Mouse (Mus musculus): ENCODE measurements around the gene Col25a1. TPM values are rescaled to one million over a fixed set of nuclear protein-coding genes. Genes with fewer than 3 reads are reported as not detected.

Col25a1 gene
- polyA plus RNA-seq, 1 experiment from 2014 or later = 5.5 TPM

DNA sequence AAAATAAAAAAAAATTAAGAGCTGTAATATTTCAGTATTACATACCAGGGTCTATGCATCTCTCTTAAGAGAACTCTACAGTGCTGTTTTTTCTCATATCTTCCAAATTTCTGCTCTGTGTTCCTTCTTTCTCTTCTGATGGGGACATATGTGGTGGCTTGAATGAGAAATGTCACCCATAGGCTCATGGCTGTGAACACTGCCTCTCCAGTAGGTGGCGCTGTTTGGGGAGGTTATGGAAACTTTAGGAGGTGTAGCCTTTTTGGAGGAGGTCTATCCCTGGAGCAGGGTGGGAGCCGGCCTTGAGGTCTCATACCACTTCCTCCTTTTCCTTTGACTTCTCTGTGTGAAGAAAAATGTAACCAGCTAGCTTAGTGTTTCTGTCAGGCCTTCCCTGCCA, 128.4 kb downstream of the Col25a1 start:
- no peak overlapping the region for H3K4me3 ChIP-seq
- 97% methylated on average over 2 of the region's 2 CpGs for whole genome bisulfite sequencing
- no peak overlapping the region for H3K27ac ChIP-seq (replicated peaks)
- no peaks in the 10 kb centered on the region for H3K36me3 ChIP-seq
- no peaks in the 10 kb centered on the region for H3K9me3 ChIP-seq
- H3K4me1 ChIP-seq (replicated peaks) = no peaks in the 10 kb centered on the region
- no peak for ATAC-seq (ENCODE audit: low FRiP score, low read depth)
- H3K4me2 ChIP-seq = no peak overlapping the region
- H3K27me3 ChIP-seq = no peaks in the 10 kb centered on the region
- H3K9ac ChIP-seq = no peak overlapping the region

DNA sequence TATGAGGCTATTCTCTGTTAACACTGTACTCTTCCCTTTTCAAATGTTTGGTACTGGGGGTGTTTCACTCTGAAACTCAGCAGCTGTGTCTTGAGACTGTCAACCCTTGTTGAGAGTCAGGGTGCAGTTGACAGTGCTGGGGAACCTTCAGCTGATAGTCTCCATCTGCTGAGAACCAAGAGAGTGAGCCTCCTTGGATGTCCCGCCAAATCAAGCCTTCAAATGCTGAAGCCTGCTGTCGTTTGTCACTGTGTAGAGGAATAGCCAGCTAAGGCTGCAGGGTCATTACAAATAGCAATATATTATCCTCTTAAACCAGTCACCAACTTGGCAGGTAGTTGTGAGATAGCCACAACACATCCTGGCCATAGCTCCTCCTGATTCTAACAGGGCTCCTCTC, 129.0 kb downstream of the Col25a1 start:
- Histone ChIP-seq H3K4me2 (no peak overlapping the region), H3K4me3 (no peak overlapping the region), H3K27ac (replicated peaks) (no peak overlapping the region), H3K9me3 (no peaks in the 10 kb centered on the region), H3K36me3 (no peaks in the 10 kb centered on the region), H3K9ac (no peak overlapping the region), H3K27me3 (no peaks in the 10 kb centered on the region), H3K4me1 (replicated peaks) (peaks cover 4% of the 10 kb centered on the region; the same call in 1 of the 2 replicates)
- WGBS = 91% methylated on average over 2 of the region's 2 CpGs
- ATAC-seq (ENCODE audit: low FRiP score, low read depth) = no peak

DNA sequence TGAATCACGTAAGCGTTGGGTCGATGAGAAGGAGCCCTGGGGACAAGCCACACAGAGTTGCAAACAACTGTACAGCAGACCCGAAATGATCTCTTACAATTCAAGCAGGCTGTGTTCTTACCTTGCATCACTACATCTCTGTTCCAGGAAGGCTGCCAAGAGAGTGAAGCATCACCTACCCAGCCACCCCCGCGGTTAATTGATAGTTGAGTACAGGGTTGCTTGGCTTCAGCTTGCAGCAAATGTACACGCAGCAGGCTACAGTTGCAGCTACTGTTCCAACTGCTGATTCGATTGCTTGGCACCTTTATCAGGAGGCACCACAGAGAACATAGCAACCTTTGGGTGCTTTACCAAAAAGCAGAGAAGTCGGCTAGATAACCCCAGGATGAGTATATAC, 133.8 kb downstream of the Col25a1 start:
- no peaks in the 10 kb centered on the region for H3K27me3 ChIP-seq
- H3K9ac ChIP-seq = no peak overlapping the region
- no peaks in the 10 kb centered on the region for H3K9me3 ChIP-seq
- H3K4me3 ChIP-seq = no peak overlapping the region
- H3K4me1 ChIP-seq (replicated peaks) = peaks cover 13% of the 10 kb centered on the region
- H3K36me3 ChIP-seq = no peaks in the 10 kb centered on the region
- no peak overlapping the region for H3K27ac ChIP-seq (replicated peaks)
- H3K4me2 ChIP-seq = no peak overlapping the region
- 76% methylated on average over 9 of the region's 9 CpGs for WGBS
- 0 out of 2 replicates have a peak, but pooled peaks have one; percentile 19 for ATAC-seq (ENCODE audit: low FRiP score, low read depth)

DNA sequence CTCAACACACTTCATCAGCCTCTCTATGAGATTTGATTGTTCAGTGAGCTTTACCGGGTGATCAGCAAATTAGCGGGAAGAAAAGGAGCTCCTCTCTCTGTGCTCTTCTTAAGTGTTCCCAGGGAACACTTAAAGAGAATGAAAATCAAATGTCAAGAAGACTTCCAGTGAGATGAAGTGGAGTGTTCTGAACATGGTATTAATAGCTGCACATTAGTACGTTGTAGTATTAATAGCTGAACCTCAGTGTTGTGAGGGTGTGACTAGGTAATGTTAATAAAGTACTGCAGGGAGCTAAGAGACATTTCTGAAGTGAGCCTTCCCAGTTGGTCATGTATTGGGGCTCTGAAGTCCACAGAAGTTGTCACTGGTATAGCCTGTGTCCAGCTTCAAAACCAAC, 139.2 kb downstream of the Col25a1 start:
- no peaks in the 10 kb centered on the region for H3K36me3 ChIP-seq
- peaks cover 7% of the 10 kb centered on the region for H3K4me1 ChIP-seq (replicated peaks)
- no peak overlapping the region for H3K4me3 ChIP-seq
- WGBS = 75% methylated on average over 3 of the region's 3 CpGs
- H3K27ac ChIP-seq (replicated peaks) = no peak overlapping the region
- no peaks in the 10 kb centered on the region for H3K9me3 ChIP-seq
- no peak overlapping the region for H3K4me2 ChIP-seq
- no peak overlapping the region for H3K9ac ChIP-seq
- H3K27me3 ChIP-seq = no peaks in the 10 kb centered on the region
- ATAC-seq (ENCODE audit: low FRiP score, low read depth) = no peak

DNA sequence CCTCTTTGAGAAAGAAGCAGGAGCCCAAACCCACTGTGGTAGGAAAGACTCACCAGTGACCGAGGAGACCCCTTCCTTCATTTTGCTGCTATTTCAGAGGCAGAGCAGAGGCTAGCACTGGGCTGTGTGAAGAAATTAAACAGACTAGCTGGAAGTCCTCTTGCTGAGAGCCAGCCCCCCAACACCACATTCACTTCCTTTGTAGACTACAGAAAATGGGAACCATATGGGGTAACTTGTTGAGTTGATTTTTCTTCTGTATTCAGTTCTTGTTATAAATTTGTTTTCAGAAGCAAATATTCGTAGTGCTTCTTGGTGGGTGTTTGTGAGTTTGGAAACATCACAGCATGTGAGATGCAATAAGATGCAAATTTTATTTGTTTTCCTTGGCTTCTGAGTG, 142.6 kb downstream of the Col25a1 start:
- H3K4me2 ChIP-seq = no peak overlapping the region
- no peak overlapping the region for H3K4me3 ChIP-seq
- no peak overlapping the region for H3K27ac ChIP-seq (replicated peaks)
- no peaks in the 10 kb centered on the region for H3K9me3 ChIP-seq
- no peak overlapping the region for H3K9ac ChIP-seq
- H3K27me3 ChIP-seq = no peaks in the 10 kb centered on the region
- peaks cover 3% of the 10 kb centered on the region; the same call in 1 of the 2 replicates for H3K4me1 ChIP-seq (replicated peaks)
- no peaks in the 10 kb centered on the region for H3K36me3 ChIP-seq
- 85% methylated on average over 2 of the region's 2 CpGs for WGBS
- no peak for ATAC-seq (ENCODE audit: low FRiP score, low read depth)

DNA sequence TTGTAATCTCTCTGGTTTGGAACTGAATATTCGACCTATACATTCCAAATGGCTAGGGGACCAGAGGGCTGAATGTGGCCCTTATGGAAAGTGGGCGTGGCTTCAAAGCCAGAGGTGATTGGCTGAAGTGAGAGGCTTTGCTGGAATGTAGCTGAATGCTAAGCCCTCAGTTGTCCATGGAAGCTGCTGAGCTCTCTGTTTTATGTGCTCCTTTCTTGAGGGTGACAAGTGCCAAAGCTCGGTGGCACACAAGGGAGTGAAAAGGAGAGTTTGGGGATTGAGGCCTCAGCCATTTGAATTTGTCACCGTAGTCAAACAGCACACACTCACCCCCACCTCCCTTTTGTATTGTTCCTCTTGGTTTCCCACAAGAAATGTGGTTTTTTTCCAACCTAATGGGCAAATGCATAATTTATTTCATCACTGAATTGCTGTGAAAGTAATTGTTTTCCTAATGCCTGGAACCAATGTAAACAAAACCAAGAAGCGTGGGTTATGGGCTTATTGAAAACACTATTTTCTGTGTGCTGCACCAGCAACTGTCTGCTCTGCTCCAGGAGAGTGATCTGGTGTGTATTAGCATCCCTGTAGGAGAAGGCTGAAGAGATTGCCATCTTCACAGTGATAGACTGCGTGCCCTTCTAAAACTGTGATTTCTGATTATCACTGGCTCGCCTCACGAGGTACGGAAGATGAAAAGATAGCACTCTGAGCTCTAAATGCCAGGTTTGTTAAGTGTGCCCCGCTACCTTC, 147.2 kb downstream of the Col25a1 start:
- Histone ChIP-seq H3K4me3 (no peak overlapping the region), H3K4me2 (no peak overlapping the region), H3K27ac (replicated peaks) (no peak overlapping the region), H3K9ac (no peak overlapping the region), H3K27me3 (no peaks in the 10 kb centered on the region), H3K9me3 (no peaks in the 10 kb centered on the region), H3K36me3 (no peaks in the 10 kb centered on the region), H3K4me1 (replicated peaks) (peaks cover 11% of the 10 kb centered on the region)
- 38% methylated on average over 10 of the region's 10 CpGs for WGBS
- ATAC-seq (ENCODE audit: low FRiP score, low read depth) = peak; percentile 65; the same call in 1 of the 2 replicates

DNA sequence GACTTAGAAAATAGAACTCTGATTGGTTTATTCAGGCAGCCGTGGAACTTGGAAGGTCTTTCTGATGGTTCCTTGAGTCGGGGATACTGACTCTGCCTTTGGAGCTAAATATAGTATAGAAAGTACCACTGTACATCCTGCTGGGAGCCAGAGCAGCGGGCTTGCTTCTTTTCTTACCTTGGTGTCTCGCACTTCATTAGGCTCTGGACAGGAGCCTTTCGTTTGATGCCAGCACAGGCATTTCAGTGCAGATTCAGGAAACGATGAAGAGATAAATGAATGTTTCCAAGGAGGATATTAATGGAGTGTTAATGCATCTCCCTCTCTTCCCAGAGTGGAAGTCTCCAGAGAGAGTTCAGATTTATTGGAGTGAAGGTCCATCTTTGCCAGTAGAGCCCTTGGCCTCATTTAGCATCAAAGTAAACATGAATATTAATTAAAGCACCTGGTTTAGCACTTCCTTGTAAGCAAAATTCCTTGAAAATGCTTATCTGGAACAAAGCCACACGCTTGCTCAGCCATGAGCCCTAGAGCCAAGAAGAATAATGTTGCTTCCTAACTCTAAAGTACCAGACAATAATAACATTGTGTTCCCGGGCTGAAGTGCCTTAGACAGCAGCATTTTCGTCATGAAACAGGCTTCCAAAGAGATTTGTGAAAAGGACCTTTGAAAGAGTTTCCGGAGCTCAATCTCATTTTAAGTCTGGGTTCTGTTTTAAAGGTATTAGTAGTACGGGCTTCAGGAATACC, 151.9 kb downstream of the Col25a1 start:
- H3K27ac ChIP-seq (replicated peaks) = peak overlapping the region; percentile 45; the same call in 1 of the 2 replicates
- WGBS = 46% methylated on average over 11 of the region's 11 CpGs
- no peak overlapping the region for H3K9ac ChIP-seq
- no peak overlapping the region for H3K4me2 ChIP-seq
- no peaks in the 10 kb centered on the region for H3K9me3 ChIP-seq
- H3K36me3 ChIP-seq = no peaks in the 10 kb centered on the region
- no peaks in the 10 kb centered on the region for H3K27me3 ChIP-seq
- H3K4me3 ChIP-seq = no peak overlapping the region
- ATAC-seq (ENCODE audit: low FRiP score, low read depth) = no peak
- H3K4me1 ChIP-seq (replicated peaks) = peaks cover 23% of the 10 kb centered on the region

DNA sequence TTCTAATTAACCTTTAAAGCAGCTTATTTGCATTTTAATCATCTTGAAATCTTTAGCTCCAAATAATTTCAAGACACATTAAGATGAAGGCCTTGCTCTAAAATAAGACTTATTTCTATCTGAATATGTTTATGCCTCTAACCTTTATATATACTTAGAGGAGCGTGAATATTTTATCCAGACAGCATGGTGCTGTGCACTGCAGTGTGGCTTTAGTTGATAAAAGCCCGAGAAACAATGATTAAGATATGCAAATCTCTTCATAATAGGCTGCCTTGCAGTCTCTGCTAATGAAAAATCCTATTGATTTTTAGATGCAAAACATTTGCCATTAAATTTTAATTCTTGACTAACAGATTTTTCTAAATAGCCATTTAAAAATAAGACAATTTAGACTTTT, 156.8 kb downstream of the Col25a1 start:
- Histone ChIP-seq H3K27me3 (no peaks in the 10 kb centered on the region), H3K4me2 (no peak overlapping the region), H3K9me3 (no peaks in the 10 kb centered on the region), H3K9ac (no peak overlapping the region), H3K4me1 (replicated peaks) (peaks cover 33% of the 10 kb centered on the region), H3K4me3 (no peak overlapping the region), H3K36me3 (no peaks in the 10 kb centered on the region), H3K27ac (replicated peaks) (no peak overlapping the region)
- ATAC-seq (ENCODE audit: low FRiP score, low read depth) = no peak
- 41% methylated on average over 2 of the region's 2 CpGs for WGBS

DNA sequence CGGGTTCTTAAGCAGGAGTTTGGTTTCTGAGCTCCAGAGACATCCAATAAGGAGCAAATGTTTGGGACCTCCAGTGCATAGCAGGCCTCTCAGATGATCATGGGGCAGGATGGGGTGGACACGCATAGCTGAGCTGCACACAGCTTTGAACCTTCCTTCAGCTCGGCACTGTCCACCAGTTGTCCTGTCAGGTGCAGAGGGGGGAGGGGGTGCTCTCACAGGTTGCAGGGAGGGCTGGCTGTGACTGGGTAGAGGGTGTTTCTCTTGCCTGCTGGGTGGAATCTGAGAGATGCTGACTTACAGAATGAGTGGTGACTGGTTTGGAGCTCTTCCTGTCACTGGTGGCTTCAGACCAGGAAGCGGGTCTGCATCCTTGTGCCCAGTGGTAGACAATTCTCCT, 157.5 kb downstream of the Col25a1 start:
- Histone ChIP-seq H3K36me3 (no peaks in the 10 kb centered on the region), H3K9me3 (no peaks in the 10 kb centered on the region), H3K4me3 (no peak overlapping the region), H3K4me2 (no peak overlapping the region), H3K27me3 (no peaks in the 10 kb centered on the region), H3K9ac (no peak overlapping the region), H3K27ac (replicated peaks) (no peak overlapping the region), H3K4me1 (replicated peaks) (peaks cover 26% of the 10 kb centered on the region)
- no peak for ATAC-seq (ENCODE audit: low FRiP score, low read depth)
- WGBS = 76% methylated on average over 4 of the region's 4 CpGs

DNA sequence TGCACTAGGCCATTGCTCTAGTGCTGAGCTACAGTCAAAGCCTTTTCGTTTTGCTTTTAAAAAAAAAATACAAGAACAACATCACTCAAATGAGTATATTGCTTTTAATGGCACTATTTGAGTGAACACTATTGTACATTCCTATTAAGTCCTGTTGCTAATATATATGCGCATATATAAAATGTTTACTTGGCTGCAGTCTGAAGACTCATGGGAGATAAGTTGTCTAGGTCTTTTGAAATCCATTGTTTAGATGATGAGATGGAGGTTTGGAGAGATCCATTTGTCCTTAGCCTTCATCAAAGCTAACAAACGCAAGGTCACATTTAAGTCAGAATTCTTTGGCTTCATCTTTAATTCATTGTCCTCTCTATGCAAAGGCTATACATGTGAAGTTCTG, 157.9 kb downstream of the Col25a1 start:
- WGBS = 61% methylated on average over 3 of the region's 3 CpGs
- H3K9ac ChIP-seq = no peak overlapping the region
- no peak overlapping the region for H3K4me2 ChIP-seq
- no peak overlapping the region for H3K4me3 ChIP-seq
- ATAC-seq (ENCODE audit: low FRiP score, low read depth) = no peak
- H3K27me3 ChIP-seq = no peaks in the 10 kb centered on the region
- H3K4me1 ChIP-seq (replicated peaks) = peaks cover 21% of the 10 kb centered on the region
- H3K9me3 ChIP-seq = no peaks in the 10 kb centered on the region
- H3K36me3 ChIP-seq = no peaks in the 10 kb centered on the region
- no peak overlapping the region for H3K27ac ChIP-seq (replicated peaks)

DNA sequence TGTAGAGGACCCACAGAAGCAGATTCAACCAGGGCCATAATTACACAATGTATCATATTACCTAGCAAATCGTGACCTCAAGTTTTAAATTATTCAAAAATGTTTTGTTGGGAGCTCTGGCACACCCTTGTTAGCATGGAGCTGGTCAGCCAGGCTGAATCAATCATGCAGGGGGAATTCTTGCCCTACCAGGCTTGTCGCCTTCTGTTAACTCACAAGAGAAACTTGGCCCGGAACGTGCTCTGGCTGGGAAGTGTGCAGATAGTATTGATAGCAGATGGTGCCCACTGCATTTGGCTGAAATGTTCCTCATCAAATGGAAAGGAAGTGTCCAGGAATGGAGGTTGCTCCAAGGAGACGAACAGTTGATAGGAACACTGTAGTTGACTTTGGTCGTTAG, 158.9 kb downstream of the Col25a1 start:
- Histone ChIP-seq H3K4me3 (no peak overlapping the region), H3K27ac (replicated peaks) (no peak overlapping the region), H3K9ac (no peak overlapping the region), H3K36me3 (no peaks in the 10 kb centered on the region), H3K27me3 (no peaks in the 10 kb centered on the region), H3K9me3 (no peaks in the 10 kb centered on the region), H3K4me1 (replicated peaks) (peaks cover 18% of the 10 kb centered on the region), H3K4me2 (no peak overlapping the region)
- peak; percentile 79 for ATAC-seq (ENCODE audit: low FRiP score, low read depth)
- 52% methylated on average over 6 of the region's 6 CpGs for WGBS

DNA sequence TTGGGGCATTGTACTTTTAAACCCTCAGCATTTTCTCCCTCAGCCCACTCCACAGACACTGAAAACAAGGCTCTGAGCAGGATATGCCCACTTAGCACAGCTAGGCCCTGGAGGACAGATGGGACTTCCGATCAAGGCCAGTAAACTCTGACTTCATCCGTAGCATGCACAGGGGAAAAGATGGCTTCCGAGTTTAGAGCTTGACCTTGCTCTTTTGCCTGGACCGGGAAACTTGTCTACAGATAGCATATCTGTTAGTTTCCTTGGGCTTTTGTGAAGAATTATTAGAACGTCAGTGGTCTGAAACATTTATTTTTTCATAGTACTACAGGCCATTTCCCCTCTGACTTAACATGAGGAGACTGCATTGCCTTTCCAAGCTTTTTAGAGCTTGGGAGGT, 159.4 kb downstream of the Col25a1 start:
- ATAC-seq (ENCODE audit: low FRiP score, low read depth) = no peak
- H3K27me3 ChIP-seq = no peaks in the 10 kb centered on the region
- H3K4me1 ChIP-seq (replicated peaks) = peaks cover 18% of the 10 kb centered on the region
- WGBS = 91% methylated on average over 5 of the region's 5 CpGs
- H3K4me2 ChIP-seq = no peak overlapping the region
- no peaks in the 10 kb centered on the region for H3K9me3 ChIP-seq
- no peak overlapping the region for H3K4me3 ChIP-seq
- H3K27ac ChIP-seq (replicated peaks) = no peak overlapping the region
- no peaks in the 10 kb centered on the region for H3K36me3 ChIP-seq
- H3K9ac ChIP-seq = no peak overlapping the region
